Mouse (Mus musculus) midbrain, postnatal 0 days (tissue): Measurements from ENCODE around the gene Prph2. TPM values are rescaled to one million over a fixed set of nuclear protein-coding genes. Genes with fewer than 3 reads are reported as not detected.

Experiments
- ATAC-seq: fragments of 200-750 bp; cut with Nextera tagmentation; 2 replicates; pipeline ENCODE4 v1.8.0; 2017; ENCODE audit warnings: moderate number of reproducible peaks, mild to moderate bottlenecking, moderate TSS enrichment, moderate library complexity; ENCODE audit not compliant: low FRiP score
- DNase-seq: peaks from one replicate; pipeline ENCODE4 v3.0.0-alpha.2; 2015; ENCODE audit warnings: low spot score
- H3K27ac ChIP-seq: fragments of 300-500 bp; sonication (generic); 2 replicates; pipeline ENCODE4 v1.5.1; 2014; ENCODE audit warnings: low read depth, mild to moderate bottlenecking, low read length, mixed read lengths
- H3K27me3 ChIP-seq: fragments of 300-500 bp; sonication (generic); 2 replicates; pipeline ENCODE4 v1.6.1; 2014; ENCODE audit warnings: low read length, control low read depth, mixed read lengths; ENCODE audit not compliant: insufficient read depth
- H3K36me3 ChIP-seq: fragments of 300-500 bp; sonication (generic); 2 replicates; pipeline ENCODE4 v1.6.1; 2014; ENCODE audit warnings: low read length, control low read depth, mixed read lengths; ENCODE audit not compliant: insufficient read depth
- H3K4me1 ChIP-seq: fragments of 300-500 bp; sonication (generic); 2 replicates; pipeline ENCODE4 v1.6.1; 2014; ENCODE audit warnings: mild to moderate bottlenecking, control low read depth, antibody characterized with exemption, low read length, mixed read lengths; ENCODE audit not compliant: insufficient read depth
- H3K4me2 ChIP-seq: fragments of 300-500 bp; sonication (generic); 2 replicates; pipeline ENCODE4 v1.6.1; 2014; ENCODE audit warnings: low read depth, mild to moderate bottlenecking, low read length, mixed read lengths; ENCODE audit not compliant: poor library complexity, severe bottlenecking
- H3K4me3 ChIP-seq: fragments of 300-500 bp; sonication (generic); 2 replicates; pipeline ENCODE4 v1.5.1; 2014; ENCODE audit warnings: low read depth, mild to moderate bottlenecking, low read length, moderate library complexity
- H3K9ac ChIP-seq: fragments of 300-500 bp; sonication (generic); replicated peaks from 2 replicates; pipeline ENCODE4 v1.6.1; 2014; ENCODE audit warnings: mild to moderate bottlenecking, low read length, moderate library complexity, mixed read lengths; ENCODE audit not compliant: poor library complexity, severe bottlenecking
- H3K9me3 ChIP-seq: fragments of 300-500 bp; sonication (generic); 2 replicates; pipeline ENCODE4 v1.6.1; 2016; ENCODE audit warnings: low read length, control low read depth
- CTCF ChIP-seq: IDR thresholded peaks from 2 replicates; pipeline ENCODE4 v1.5.1; 2016; ENCODE audit warnings: antibody characterized with exemption, mild to moderate bottlenecking
- WGBS: fragments of 180-500 bp; shearing (Covaris S2); extraction: QIAGEN DNeasy Blood & Tissue Kit; methylation state at CpG from one replicate; pipeline ENCODE4 v1.1.7; 2014; 5-methylcytosine and 5-hydroxymethylcytosine counted together
- polyA plus RNA-seq: library from polyadenylated mRNA; unstranded; fragments of >200 nt; fragmentation: Nextera tagmentation; extraction: Ambion mirVana; gene quantifications from 2 replicates; pipeline ENCODE4 v1.2.1, GENCODE M21; 2015
- total RNA-seq: library from RNA; depleted of rRNA; stranded (reverse); fragments of >200 nt; gene quantifications from 2 replicates; pipeline ENCODE4 v1.2.3, GENCODE M21; 2014

Gene Prph2
- total and polyA plus RNA-seq, 2 experiments from 2014 or later = not detected

DNA sequence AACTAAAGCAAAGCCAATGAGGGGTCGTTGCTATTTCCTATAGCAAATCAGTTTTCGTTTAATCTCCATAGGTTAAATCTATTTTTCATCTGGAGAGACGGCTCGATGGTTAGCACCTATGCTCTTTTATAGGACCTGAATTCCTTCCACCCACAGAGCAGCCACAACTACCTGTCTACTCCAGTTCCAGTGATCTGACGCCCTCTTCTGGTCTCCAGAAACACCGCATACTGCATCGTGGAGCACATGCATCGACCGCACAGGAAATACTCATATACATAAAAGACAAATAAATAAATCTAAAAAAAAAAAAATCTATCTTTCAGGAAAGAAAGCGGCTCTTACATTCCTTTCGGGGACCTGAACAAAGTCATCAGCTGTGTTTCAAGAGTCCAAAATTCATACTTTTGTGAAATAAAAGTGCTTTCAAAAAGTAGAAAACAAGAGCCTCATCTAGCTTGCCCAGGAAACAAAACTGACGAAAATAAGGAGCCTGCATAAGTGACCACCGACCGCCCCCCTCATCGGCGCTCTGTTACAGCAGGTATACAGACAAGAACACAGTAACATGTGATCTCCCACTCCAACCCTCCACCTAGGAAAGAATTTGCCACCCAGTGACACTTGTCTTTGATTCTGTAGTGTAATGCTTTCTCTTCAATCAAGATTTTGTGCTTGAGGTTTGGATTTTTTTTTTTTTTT is 21.6 kb upstream of the Prph2 start:
- Histone ChIP-seq H3K27ac (peak overlapping the region; percentile 95), H3K36me3 (peaks cover 3% of the 10 kb centered on the region; the same call in 1 of the 2 replicates), H3K4me3 (peak overlapping the region; percentile 62), H3K9ac (peak overlapping the region; percentile 88), H3K27me3 (no peaks in the 10 kb centered on the region), H3K9me3 (no peaks in the 10 kb centered on the region), H3K4me2 (peak overlapping the region; percentile 74), H3K4me1 (peaks cover 16% of the 10 kb centered on the region)
- ATAC-seq (no peak), DNase-seq (peak; percentile 73)
- peak; percentile 73 for TF ChIP-seq CTCF
- WGBS = 35% methylated on average over 16 of the region's 16 CpGs

DNA sequence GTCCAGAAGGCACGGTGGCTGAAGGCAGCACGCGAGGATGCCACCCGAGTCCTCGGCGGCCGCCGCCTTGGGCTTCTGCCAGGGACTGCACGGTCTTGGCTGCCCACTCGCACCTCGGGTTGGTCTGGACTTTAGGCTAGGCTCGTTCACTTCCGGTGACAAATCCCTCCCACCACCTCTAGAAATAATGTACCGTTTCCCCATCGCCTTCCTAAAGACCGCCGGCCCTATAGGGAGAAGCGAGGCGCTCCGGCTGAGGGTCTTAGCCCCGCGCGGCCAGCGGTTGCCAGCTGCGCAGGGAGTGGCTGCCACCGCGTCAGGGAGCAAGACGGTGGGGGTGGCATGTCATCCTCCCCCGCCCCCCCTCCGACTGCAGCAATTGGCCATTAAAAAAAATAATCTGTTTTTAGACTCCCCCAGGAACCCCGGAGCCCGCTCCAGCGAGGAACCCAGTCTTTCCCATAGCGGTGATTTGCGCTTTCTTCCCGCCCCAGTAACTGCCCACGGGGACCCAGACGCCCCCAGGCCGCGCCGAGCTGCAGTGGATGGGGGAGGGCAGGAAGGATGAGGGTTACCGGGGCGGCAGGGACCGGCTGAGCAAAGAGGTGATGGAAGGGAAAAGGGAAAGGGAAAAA is 20.7 kb upstream of the Prph2 start:
- Histone ChIP-seq H3K4me2 (peak overlapping the region; percentile 74), H3K27ac (peak overlapping the region; percentile 95), H3K36me3 (peaks cover 3% of the 10 kb centered on the region; the same call in 1 of the 2 replicates), H3K4me1 (peaks cover 16% of the 10 kb centered on the region), H3K27me3 (no peaks in the 10 kb centered on the region), H3K9me3 (no peaks in the 10 kb centered on the region), H3K4me3 (peak overlapping the region; percentile 62), H3K9ac (peak overlapping the region; percentile 88)
- ATAC-seq (peak; percentile 61), DNase-seq (peak; percentile 87)
- TF ChIP-seq CTCF = peak; percentile 14; the same call in 1 of the 2 replicates
- WGBS = 1% methylated on average over 43 of the region's 44 CpGs

DNA sequence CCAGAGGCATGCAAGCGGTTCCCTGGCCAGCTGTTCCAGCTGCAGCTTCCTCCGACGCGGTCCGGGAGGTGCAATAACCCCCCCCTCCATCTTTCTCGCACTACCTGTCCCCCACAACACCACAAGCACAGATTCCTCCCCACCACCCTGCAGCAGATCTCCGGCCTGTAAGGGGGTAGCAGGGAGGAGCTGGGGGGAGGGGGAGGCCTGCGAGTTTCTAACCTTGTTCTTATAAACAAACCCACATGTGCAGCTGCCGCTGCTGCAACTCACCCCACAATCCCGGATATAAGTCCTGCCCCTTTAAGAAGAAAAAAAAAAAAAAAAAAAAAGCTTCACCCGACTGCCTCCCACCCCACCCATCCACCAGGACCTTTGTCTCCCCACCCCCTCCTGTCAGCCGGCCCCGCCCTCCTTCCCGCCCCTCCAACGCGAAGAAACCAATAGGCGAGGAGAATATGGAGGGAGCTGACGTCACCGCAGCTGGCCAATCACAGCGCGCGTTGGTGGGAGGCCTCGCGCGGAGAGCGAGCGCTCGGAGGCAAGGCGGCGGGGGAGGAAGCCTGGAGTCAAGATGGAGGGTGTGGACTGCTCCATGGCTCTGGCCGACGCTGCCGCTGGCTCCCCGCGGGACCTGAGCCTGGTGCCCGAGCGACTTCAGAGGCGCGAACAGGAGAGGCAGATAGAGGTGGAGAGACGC is 20.0 kb upstream of the Prph2 start, which contains the start of gene Tbcc:
TSS of gene Tbcc (plus strand) at position 569 of the 700 bp plus-strand sequence.
- ATAC-seq = peak; percentile 93
- no peaks in the 10 kb centered on the region for H3K9me3 ChIP-seq
- no peak for TF ChIP-seq CTCF

DNA sequence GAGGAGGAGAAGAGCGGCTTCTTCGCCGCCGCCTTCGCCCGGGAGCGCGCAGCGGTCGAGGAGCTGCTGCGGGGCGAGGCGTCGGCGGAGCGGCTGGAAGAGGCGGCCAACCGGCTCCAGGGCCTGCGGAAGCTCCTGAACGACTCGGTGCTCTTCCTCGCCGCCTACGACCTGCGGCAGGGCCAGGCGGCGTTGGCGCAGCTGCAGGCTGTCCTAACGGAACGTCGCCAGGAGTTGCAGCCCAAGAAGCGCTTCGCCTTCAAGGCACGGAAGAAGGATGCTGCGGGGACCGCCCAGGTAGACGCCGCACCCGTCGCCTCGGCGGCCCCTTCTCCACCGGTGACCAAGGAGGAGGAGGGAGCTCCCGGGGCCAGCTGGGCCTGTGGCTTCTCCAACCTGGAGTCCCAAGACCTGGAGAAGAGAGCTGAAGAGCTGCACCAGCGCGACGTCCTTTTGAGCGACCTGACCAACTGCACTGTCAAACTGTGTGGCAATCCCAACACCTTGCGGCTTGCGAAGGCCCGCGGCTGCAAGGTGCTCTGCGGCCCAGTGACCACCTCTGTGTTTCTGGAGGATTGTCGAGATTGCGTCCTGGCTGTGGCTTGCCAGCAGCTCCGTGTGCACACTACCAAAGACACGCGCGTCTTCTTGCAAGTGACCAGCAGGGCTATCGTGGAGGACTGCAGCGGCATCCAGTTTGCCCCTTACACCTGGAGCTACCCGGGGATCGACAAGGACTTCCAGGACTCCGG is 19.2 kb upstream of the Prph2 start:
- peak; percentile 28; the same call in 1 of the 2 replicates for TF ChIP-seq CTCF
- H3K9me3 ChIP-seq = no peaks in the 10 kb centered on the region
- H3K27ac ChIP-seq = peak overlapping the region; percentile 93
- DNase-seq (peak; percentile 33), ATAC-seq (peak; percentile 17)
- H3K9ac ChIP-seq = peak overlapping the region; percentile 92
- peak overlapping the region; percentile 84 for H3K4me2 ChIP-seq
- H3K4me3 ChIP-seq = peak overlapping the region; percentile 62
- H3K27me3 ChIP-seq = no peaks in the 10 kb centered on the region
- peaks cover 3% of the 10 kb centered on the region; the same call in 1 of the 2 replicates for H3K36me3 ChIP-seq
- WGBS = 2% methylated on average over 49 of the region's 64 CpGs
- H3K4me1 ChIP-seq = peaks cover 16% of the 10 kb centered on the region

More for the DNA sequence above, 20.0 kb upstream of the Prph2 start, which contains the start of gene Tbcc:
- H3K9ac ChIP-seq = peak within 1 kb of the TSS; percentile 92
- peaks cover 16% of the 10 kb centered on the region for H3K4me1 ChIP-seq
- DNase-seq = peak; percentile 98
- H3K27me3 ChIP-seq = no peaks in the 10 kb centered on the region
- peak within 1 kb of the TSS; percentile 95 for H3K27ac ChIP-seq
- under 1% methylated on average over 39 of the region's 40 CpGs for WGBS
- peak within 1 kb of the TSS; percentile 62 for H3K4me3 ChIP-seq
- peak within 1 kb of the TSS; percentile 84 for H3K4me2 ChIP-seq
- H3K36me3 ChIP-seq = peaks cover 3% of the 10 kb centered on the region; the same call in 1 of the 2 replicates

DNA sequence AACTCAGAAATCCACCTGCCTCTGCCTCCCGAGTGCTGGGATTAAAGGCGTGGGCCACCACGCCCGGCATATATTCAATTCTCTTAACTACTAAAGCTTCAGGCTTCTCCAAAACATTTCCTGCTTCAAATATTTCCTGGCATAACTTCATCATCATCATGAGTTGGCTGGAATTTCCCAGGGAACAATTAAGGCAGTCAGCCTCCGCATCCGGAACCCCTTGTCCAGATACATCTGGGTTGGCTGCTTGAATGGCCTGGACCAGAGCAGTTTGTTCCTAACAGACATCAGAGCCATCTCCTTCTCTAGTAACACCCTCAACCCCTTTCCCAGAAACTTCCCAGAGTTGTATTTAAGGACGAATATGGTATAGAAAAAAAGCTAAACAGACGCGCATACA is 14.8 kb upstream of the Prph2 start:
- no peak for ATAC-seq
- no peak for DNase-seq
- no peaks in the 10 kb centered on the region for H3K9me3 ChIP-seq
- H3K4me3 ChIP-seq = no peak overlapping the region
- 95% methylated on average over 9 of the region's 9 CpGs for WGBS
- no peaks in the 10 kb centered on the region for H3K27me3 ChIP-seq
- H3K36me3 ChIP-seq = peaks cover 3% of the 10 kb centered on the region; the same call in 1 of the 2 replicates
- no peak overlapping the region for H3K27ac ChIP-seq
- TF ChIP-seq CTCF = no peak
- H3K9ac ChIP-seq = no peak overlapping the region
- no peak overlapping the region for H3K4me2 ChIP-seq
- peaks cover 16% of the 10 kb centered on the region for H3K4me1 ChIP-seq
